Mouse (Mus musculus): Measurements from ENCODE around the gene Rps6kb2. TPM values are rescaled to one million over a fixed set of nuclear protein-coding genes. Genes with fewer than 3 reads are reported as not detected.
A peak's percentile ranks its signal among the peaks of the same experiment; 100 is the strongest.

Gene Rps6kb2
- total and polyA plus RNA-seq, 2 experiments from 2014 or later = 24.7 to 56.5 TPM

DNA sequence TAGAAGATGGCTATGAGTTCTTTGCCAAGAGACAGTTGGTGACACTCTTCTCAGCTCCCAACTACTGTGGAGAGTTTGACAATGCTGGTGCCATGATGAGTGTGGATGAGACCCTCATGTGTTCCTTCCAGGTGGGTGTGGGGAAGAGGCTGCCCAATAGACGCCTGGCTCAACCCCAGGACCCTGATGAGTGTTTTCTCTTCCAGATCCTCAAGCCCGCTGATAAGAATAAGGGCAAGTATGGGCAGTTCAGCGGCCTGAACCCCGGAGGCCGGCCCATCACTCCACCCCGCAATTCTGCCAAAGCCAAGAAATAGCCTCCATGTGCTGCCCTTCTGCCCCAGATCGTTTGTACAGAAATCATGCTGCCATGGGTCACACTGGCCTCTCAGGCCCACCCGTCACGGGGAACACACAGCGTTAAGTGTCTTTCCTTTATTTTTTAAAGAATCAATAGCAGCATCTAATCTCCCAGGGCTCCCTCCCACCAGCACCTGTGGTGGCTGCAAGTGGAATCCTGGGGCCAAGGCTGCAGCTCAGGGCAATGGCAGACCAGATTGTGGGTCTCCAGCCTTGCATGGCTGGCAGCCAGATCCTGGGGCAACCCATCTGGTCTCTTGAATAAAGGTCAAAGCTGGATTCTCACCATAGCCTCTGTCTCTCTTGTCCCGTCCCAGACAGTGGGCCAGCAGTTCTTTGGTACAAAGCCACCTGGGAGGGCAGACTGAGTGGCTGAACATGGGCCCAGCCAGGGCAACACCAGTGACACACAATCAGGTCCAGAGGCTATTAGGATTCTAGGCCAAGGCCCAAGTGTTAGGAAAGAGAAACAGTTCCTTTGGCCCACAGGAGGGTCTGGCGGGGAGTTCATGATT is 31.9 kb upstream of the Rps6kb2 start:
- H3K27ac ChIP-seq = peak overlapping the region; percentile 45; the same call in 1 of the 2 replicates
- peaks cover 10% of the 10 kb centered on the region for H3K4me1 ChIP-seq (ENCODE audit: insufficient read depth, low read length)
- ATAC-seq (0 out of 2 replicates have a peak, but pooled peaks have one; percentile 4), DNase-seq (ENCODE audit: low spot score) (peak; percentile 80)
- H3K4me2 ChIP-seq (ENCODE audit: low read depth, low read length) = no peak overlapping the region
- H3K4me3 ChIP-seq (ENCODE audit: low read length) = no peak overlapping the region
- 54% methylated on average over 12 of the region's 12 CpGs for WGBS
- peaks cover 29% of the 10 kb centered on the region; the same call in 1 of the 2 replicates for H3K36me3 ChIP-seq (ENCODE audit: insufficient read depth, low read length)
- TF ChIP-seq CTCF (IDR thresholded peaks at IDR 0.05; ENCODE audit: low read depth) = no peak
- no peaks in the 10 kb centered on the region for H3K9me3 ChIP-seq (ENCODE audit: low read length)
- H3K27me3 ChIP-seq (ENCODE audit: insufficient read depth, low read length) = no peaks in the 10 kb centered on the region
- no peak overlapping the region for H3K9ac ChIP-seq (replicated peaks; ENCODE audit: low read length)

DNA sequence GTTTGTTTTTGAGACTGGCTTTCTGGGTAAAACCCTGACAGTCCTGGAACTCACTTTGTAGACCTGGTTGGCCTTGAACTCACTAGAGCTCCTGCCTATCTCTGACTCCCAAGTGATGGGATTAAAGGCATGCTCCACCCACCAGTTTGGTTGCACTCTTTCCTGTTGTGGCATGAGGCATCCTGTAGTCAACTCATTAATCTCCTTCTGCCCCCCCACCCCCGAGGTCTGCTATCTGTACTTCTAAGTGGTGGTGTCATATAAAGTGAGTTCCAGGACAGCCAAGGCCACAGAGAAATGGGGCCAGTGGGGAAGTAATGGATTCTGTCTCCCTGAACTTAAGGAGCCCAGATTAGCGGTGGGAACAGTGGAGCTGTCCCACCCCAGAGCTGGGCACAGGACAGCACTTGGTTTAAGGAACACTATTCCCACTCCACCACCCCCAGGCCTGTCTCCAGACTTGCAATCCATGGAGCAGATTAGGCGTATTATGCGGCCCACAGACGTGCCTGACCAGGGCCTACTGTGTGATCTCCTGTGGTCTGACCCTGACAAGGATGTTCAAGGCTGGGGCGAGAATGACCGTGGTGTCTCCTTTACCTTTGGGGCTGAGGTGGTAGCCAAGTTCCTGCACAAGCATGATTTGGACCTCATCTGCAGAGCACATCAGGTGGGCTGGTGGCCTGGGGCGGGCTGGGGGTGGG is 31.0 kb upstream of the Rps6kb2 start:
- H3K27me3 ChIP-seq (ENCODE audit: insufficient read depth, low read length) = no peaks in the 10 kb centered on the region
- H3K4me2 ChIP-seq (ENCODE audit: low read depth, low read length) = no peak overlapping the region
- H3K4me1 ChIP-seq (ENCODE audit: insufficient read depth, low read length) = peaks cover 10% of the 10 kb centered on the region
- ATAC-seq (no peak), DNase-seq (ENCODE audit: low spot score) (no peak)
- peaks cover 26% of the 10 kb centered on the region; the same call in 1 of the 2 replicates for H3K36me3 ChIP-seq (ENCODE audit: insufficient read depth, low read length)
- no peak overlapping the region for H3K9ac ChIP-seq (replicated peaks; ENCODE audit: low read length)
- no peak for TF ChIP-seq CTCF (IDR thresholded peaks at IDR 0.05; ENCODE audit: low read depth)
- 78% methylated on average over 8 of the region's 8 CpGs for WGBS
- H3K9me3 ChIP-seq (ENCODE audit: low read length) = no peaks in the 10 kb centered on the region
- no peak overlapping the region for H3K4me3 ChIP-seq (ENCODE audit: low read length)
- H3K27ac ChIP-seq = peak overlapping the region; percentile 45; the same call in 1 of the 2 replicates

DNA sequence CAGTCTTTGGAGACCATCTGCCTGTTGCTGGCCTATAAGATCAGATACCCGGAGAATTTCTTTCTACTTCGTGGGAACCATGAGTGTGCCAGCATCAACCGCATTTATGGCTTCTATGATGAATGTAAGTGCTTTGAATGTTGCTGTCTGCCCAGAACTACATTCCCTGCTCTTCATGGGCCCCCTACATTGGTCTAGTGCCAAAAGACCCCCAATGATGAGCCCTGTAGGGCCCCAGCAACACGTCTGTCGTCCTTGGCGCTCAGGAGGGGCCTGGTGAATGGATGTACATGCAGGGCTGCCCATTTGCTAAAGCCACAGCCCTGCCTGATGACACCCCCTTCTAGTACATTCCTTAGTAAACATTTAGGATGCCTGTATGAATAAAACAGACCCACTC is 30.0 kb upstream of the Rps6kb2 start:
- ATAC-seq = no peak
- TF ChIP-seq CTCF (IDR thresholded peaks at IDR 0.05; ENCODE audit: low read depth) = no peak

GRCm38 (mm10) chr19:4192251-4192985 is 29.3 kb upstream of the Rps6kb2 start:
- WGBS = 2% methylated on average over 47 of the region's 52 CpGs
- H3K9ac ChIP-seq (replicated peaks; ENCODE audit: low read length) = peak overlapping the region; percentile 99
- no peaks in the 10 kb centered on the region for H3K9me3 ChIP-seq (ENCODE audit: low read length)
- peaks cover 10% of the 10 kb centered on the region for H3K4me1 ChIP-seq (ENCODE audit: insufficient read depth, low read length)
- H3K4me3 ChIP-seq (ENCODE audit: low read length) = peak overlapping the region; percentile 93
- H3K27ac ChIP-seq = peak overlapping the region; percentile 94
- peaks cover 26% of the 10 kb centered on the region; the same call in 1 of the 2 replicates for H3K36me3 ChIP-seq (ENCODE audit: insufficient read depth, low read length)
- H3K27me3 ChIP-seq (ENCODE audit: insufficient read depth, low read length) = no peaks in the 10 kb centered on the region
- DNase-seq (ENCODE audit: low spot score) = peak; percentile 60
- TF ChIP-seq CTCF (IDR thresholded peaks at IDR 0.05; ENCODE audit: low read depth) = no peak
- ATAC-seq = peak; percentile 57
- peak overlapping the region; percentile 82 for H3K4me2 ChIP-seq (ENCODE audit: low read depth, low read length)

More for the DNA sequence above, 30.0 kb upstream of the Rps6kb2 start:
- DNase-seq (ENCODE audit: low spot score) = no peak
- peak overlapping the region; percentile 99 for H3K9ac ChIP-seq (replicated peaks; ENCODE audit: low read length)
- WGBS = 41% methylated on average over 6 of the region's 6 CpGs
- peak overlapping the region; percentile 93 for H3K4me3 ChIP-seq (ENCODE audit: low read length)
- H3K4me1 ChIP-seq (ENCODE audit: insufficient read depth, low read length) = peaks cover 10% of the 10 kb centered on the region
- no peaks in the 10 kb centered on the region for H3K9me3 ChIP-seq (ENCODE audit: low read length)
- H3K27me3 ChIP-seq (ENCODE audit: insufficient read depth, low read length) = no peaks in the 10 kb centered on the region
- H3K36me3 ChIP-seq (ENCODE audit: insufficient read depth, low read length) = peaks cover 26% of the 10 kb centered on the region; the same call in 1 of the 2 replicates
- peak overlapping the region; percentile 94; the same call in 1 of the 2 replicates for H3K27ac ChIP-seq
- peak overlapping the region; percentile 82 for H3K4me2 ChIP-seq (ENCODE audit: low read depth, low read length)

DNA sequence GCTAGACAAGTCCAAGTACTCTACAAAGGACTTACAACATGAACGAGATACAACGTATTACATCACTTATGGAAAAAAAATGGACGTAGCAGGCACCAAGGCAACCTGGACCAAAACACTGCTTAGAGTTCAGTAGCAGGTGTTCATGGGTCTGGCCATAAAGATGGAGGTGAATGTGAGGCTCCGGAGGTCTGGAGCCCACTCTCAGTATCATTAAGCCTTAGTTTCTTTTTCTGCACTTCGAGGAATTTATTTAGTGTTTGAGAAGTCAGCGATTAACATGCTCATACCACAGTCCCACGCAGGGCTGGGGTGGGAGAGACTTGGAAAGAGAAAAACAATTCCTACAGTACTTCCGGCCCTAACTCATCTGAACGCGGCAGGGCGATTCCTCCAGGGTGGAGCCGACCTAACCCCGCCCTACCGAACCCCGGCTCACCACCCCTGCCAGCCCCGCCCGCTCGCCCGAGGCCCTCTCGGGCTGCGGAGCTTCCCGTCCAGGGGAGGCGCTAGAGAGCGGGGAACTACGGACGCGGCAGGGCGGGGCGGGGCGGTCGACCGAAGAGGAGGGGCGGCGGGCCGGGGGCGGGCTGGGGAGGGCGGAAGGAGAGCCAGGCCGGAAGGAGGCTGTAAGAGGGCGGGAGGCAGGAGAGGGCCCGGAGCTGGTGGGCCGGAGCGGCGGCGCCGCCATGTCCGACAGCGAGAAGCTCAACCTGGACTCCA is 28.5 kb upstream of the Rps6kb2 start, which contains the start of gene Ppp1ca:
Gene Ppp1ca (plus strand): TSS at position 538 of the 723 bp plus-strand sequence.
- Histone ChIP-seq H3K4me3 (ENCODE audit: low read length) (peak within 1 kb of the TSS; percentile 93), H3K9ac (replicated peaks; ENCODE audit: low read length) (peak within 1 kb of the TSS; percentile 99), H3K4me1 (ENCODE audit: insufficient read depth, low read length) (peaks cover 10% of the 10 kb centered on the region), H3K9me3 (ENCODE audit: low read length) (no peaks in the 10 kb centered on the region), H3K27ac (peak within 1 kb of the TSS; percentile 94), H3K36me3 (ENCODE audit: insufficient read depth, low read length) (peaks cover 26% of the 10 kb centered on the region; the same call in 1 of the 2 replicates), H3K4me2 (ENCODE audit: low read depth, low read length) (peak within 1 kb of the TSS; percentile 82), H3K27me3 (ENCODE audit: insufficient read depth, low read length) (no peaks in the 10 kb centered on the region)
- peak; percentile 96 for DNase-seq (ENCODE audit: low spot score)
- ATAC-seq = peak; percentile 95
- peak; percentile 72 for TF ChIP-seq CTCF (IDR thresholded peaks at IDR 0.05; ENCODE audit: low read depth)
- 6% methylated on average over 40 of the region's 47 CpGs for WGBS
